Mouse (Mus musculus): ENCODE measurements at regions not wholly inside any gene's neighbourhood (a gene's known extent, or its start where the extent isn't known, plus 50 kb on each side); places are given as distances from the start of the nearest gene placed in this dataset.

DNA sequence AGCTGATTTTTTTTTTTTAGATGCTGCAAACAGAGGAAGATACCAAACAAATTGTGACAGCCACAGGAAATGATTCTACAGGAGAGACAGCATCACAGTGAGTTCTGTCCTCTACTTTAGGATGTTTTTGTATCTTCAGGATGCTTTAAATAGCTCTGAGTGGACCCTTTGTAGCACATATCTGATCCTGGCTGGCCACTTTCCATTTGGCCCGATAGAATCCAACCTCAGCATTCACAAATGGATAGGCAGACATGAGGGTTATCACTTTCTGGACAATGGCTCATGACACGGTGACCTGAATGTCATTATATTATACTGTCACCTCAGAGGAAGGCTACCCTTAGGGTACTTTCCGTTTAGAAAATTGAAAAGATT is 379.3 kb downstream of the Gm10295 start:
- TF ChIP-seq GATA1 (IDR thresholded peaks at IDR 0.05; ENCODE audit: borderline replicate concordance, low read length) = no peak
- no peak for TF ChIP-seq FLI1 (IDR thresholded peaks at IDR 0.05; ENCODE audit: low read length)
- Histone ChIP-seq H3K27me3 (replicated peaks) (no peaks in the 10 kb centered on the region), H3K4me1 (no peaks in the 10 kb centered on the region), H3K36me3 (replicated peaks; ENCODE audit: low read length) (no peaks in the 10 kb centered on the region), H3K4me3 (replicated peaks) (no peak overlapping the region), H3K9me3 (no peaks in the 10 kb centered on the region)

DNA sequence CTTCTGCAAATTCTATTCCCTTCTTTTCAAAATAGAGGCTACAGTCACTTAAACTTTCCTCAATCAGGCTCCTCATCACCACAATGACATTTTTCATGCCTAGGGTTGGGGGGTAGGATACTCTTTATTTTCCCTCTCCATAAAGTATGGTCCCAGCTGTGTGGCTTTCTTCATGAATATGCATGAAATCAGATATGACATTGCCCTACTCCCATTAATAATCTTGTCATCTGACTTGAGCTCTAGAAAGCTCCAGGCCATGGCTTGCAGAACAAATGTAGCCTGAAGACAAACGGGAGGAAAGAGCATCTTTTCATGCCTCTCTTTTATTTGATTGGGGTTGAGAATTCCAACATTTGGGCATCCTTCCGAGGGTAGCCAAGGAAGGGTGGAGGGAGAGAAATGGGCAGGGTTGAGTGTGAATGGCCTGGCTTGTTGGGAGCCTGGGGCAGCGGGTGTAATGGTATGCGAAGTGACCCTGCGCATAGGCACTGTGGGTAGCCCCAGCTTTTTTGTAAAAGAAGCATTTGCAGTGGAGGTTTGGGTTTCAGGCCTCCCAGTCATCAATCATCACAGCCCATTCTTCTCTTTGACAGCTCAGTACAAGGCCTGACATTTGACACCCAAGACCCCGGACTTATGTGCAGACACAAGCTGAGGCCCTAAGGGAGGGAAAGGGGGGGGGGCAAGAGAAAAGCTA is 379.8 kb downstream of the Gm10295 start:
- no peak for TF ChIP-seq FLI1 (IDR thresholded peaks at IDR 0.05; ENCODE audit: low read length)
- TF ChIP-seq GATA1 (IDR thresholded peaks at IDR 0.05; ENCODE audit: borderline replicate concordance, low read length) = no peak
- no peak overlapping the region for H3K4me3 ChIP-seq (replicated peaks)

GRCm38 (mm10) chr7:70952318-70952959 is 398.8 kb downstream of the Gm10295 start:
- Histone ChIP-seq H3K9me3 (no peaks in the 10 kb centered on the region), H3K36me3 (replicated peaks; ENCODE audit: low read length) (no peaks in the 10 kb centered on the region), H3K4me1 (no peaks in the 10 kb centered on the region), H3K27me3 (replicated peaks) (no peaks in the 10 kb centered on the region), H3K4me3 (replicated peaks) (no peak overlapping the region)
- no peak for TF ChIP-seq GATA1 (IDR thresholded peaks at IDR 0.05; ENCODE audit: borderline replicate concordance, low read length)
- TF ChIP-seq FLI1 (IDR thresholded peaks at IDR 0.05; ENCODE audit: low read length) = no peak

More for the DNA sequence above, 379.8 kb downstream of the Gm10295 start:
- no peaks in the 10 kb centered on the region for H3K36me3 ChIP-seq (replicated peaks; ENCODE audit: low read length)
- H3K9me3 ChIP-seq = no peaks in the 10 kb centered on the region
- H3K4me1 ChIP-seq = no peaks in the 10 kb centered on the region
- no peaks in the 10 kb centered on the region for H3K27me3 ChIP-seq (replicated peaks)

GRCm38 (mm10) chr7:70948281-70948680 is 403.0 kb downstream of the Gm10295 start:
- Histone ChIP-seq H3K9me3 (peaks cover 3% of the 10 kb centered on the region; the same call in 1 of the 2 replicates), H3K4me3 (replicated peaks) (no peak overlapping the region), H3K4me1 (no peaks in the 10 kb centered on the region), H3K36me3 (replicated peaks; ENCODE audit: low read length) (no peaks in the 10 kb centered on the region), H3K27me3 (replicated peaks) (no peaks in the 10 kb centered on the region)
- TF ChIP-seq FLI1 (IDR thresholded peaks at IDR 0.05; ENCODE audit: low read length) (no peak), GATA1 (IDR thresholded peaks at IDR 0.05; ENCODE audit: borderline replicate concordance, low read length) (no peak)

- Histone ChIP-seq H3K4me1 (no peaks in the 10 kb centered on the region), H3K4me3 (replicated peaks) (peak overlapping the region; percentile 24), H3K27me3 (replicated peaks) (no peaks in the 10 kb centered on the region), H3K36me3 (replicated peaks; ENCODE audit: low read length) (no peaks in the 10 kb centered on the region), H3K9me3 (peaks cover 3% of the 10 kb centered on the region; the same call in 1 of the 2 replicates)
- TF ChIP-seq GATA1 (IDR thresholded peaks at IDR 0.05; ENCODE audit: borderline replicate concordance, low read length) = no peak
- no peak for TF ChIP-seq FLI1 (IDR thresholded peaks at IDR 0.05; ENCODE audit: low read length)
Observed at GRCm38 (mm10) chr7:70946260-70946659, 405.0 kb downstream of the Gm10295 start.

- Histone ChIP-seq H3K9me3 (peaks cover 18% of the 10 kb centered on the region), H3K4me3 (replicated peaks) (no peak overlapping the region), H3K27me3 (replicated peaks) (no peaks in the 10 kb centered on the region), H3K36me3 (replicated peaks; ENCODE audit: low read length) (no peaks in the 10 kb centered on the region), H3K4me1 (no peaks in the 10 kb centered on the region)
- TF ChIP-seq GATA1 (IDR thresholded peaks at IDR 0.05; ENCODE audit: borderline replicate concordance, low read length) (no peak), FLI1 (IDR thresholded peaks at IDR 0.05; ENCODE audit: low read length) (no peak)
Observed at GRCm38 (mm10) chr7:70930911-70931310, 420.4 kb downstream of the Gm10295 start.

DNA sequence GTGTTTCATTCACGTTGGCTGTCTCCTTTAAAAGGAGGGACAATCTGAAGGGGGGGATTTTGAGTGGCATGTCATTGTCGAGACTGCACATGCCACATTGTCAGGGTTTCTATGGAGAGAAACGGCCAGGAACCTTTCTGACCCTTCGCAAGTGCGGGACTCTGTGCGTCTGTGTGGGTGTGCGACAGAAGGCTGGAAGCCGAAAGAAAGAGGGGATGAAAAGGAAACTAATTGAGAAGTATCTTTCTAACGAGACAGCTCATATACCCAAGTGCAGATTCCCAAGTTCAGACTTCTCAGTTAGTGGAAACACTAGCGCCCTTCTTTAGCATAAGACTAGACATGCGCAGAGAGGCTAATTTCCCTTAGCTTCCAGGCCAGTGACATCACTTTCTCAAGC is 421.4 kb downstream of the Gm10295 start:
- no peaks in the 10 kb centered on the region for H3K4me1 ChIP-seq
- peaks cover 18% of the 10 kb centered on the region for H3K9me3 ChIP-seq
- no peaks in the 10 kb centered on the region for H3K36me3 ChIP-seq (replicated peaks; ENCODE audit: low read length)
- no peak overlapping the region for H3K4me3 ChIP-seq (replicated peaks)
- TF ChIP-seq GATA1 (IDR thresholded peaks at IDR 0.05; ENCODE audit: borderline replicate concordance, low read length) (no peak), FLI1 (IDR thresholded peaks at IDR 0.05; ENCODE audit: low read length) (no peak)
- H3K27me3 ChIP-seq (replicated peaks) = no peaks in the 10 kb centered on the region

DNA sequence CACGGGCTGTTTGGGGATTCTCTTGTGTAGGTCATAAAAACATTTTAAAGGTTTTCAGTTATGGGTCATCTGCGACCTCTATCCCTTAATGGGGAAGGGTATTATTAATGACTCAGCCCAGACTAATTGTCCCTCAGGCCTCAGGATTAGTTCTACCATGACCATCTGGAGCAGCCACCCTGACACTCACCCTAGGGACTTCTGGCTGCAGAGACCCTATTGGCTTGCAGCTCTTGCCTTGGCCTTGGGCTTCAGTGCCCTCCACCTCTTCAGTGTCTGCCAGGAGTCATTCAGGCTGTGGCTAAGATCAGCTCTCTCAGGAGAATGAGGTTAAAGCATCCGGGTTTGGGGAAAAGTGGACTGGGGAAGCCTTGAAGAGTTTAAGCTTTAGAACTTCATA is 423.3 kb downstream of the Gm10295 start:
- no peaks in the 10 kb centered on the region for H3K36me3 ChIP-seq (replicated peaks; ENCODE audit: low read length)
- TF ChIP-seq GATA1 (IDR thresholded peaks at IDR 0.05; ENCODE audit: borderline replicate concordance, low read length) = no peak
- TF ChIP-seq FLI1 (IDR thresholded peaks at IDR 0.05; ENCODE audit: low read length) = no peak
- no peaks in the 10 kb centered on the region for H3K4me1 ChIP-seq
- H3K4me3 ChIP-seq (replicated peaks) = no peak overlapping the region
- no peaks in the 10 kb centered on the region for H3K27me3 ChIP-seq (replicated peaks)
- peaks cover 18% of the 10 kb centered on the region for H3K9me3 ChIP-seq

GRCm38 (mm10) chr7:70917016-70917415 is 434.3 kb downstream of the Gm10295 start:
- Histone ChIP-seq H3K4me1 (no peaks in the 10 kb centered on the region), H3K36me3 (replicated peaks; ENCODE audit: low read length) (no peaks in the 10 kb centered on the region), H3K9me3 (no peaks in the 10 kb centered on the region), H3K4me3 (replicated peaks) (no peak overlapping the region), H3K27me3 (replicated peaks) (no peaks in the 10 kb centered on the region)
- no peak for TF ChIP-seq FLI1 (IDR thresholded peaks at IDR 0.05; ENCODE audit: low read length)

GRCm38 (mm10) chr7:70908921-70909320 is 442.4 kb downstream of the Gm10295 start:
- H3K27me3 ChIP-seq (replicated peaks) = no peaks in the 10 kb centered on the region
- TF ChIP-seq FLI1 (IDR thresholded peaks at IDR 0.05; ENCODE audit: low read length) (no peak), GATA1 (IDR thresholded peaks at IDR 0.05; ENCODE audit: borderline replicate concordance, low read length) (no peak)
- no peaks in the 10 kb centered on the region for H3K36me3 ChIP-seq (replicated peaks; ENCODE audit: low read length)
- H3K4me3 ChIP-seq (replicated peaks) = no peak overlapping the region
- H3K4me1 ChIP-seq = no peaks in the 10 kb centered on the region
- no peaks in the 10 kb centered on the region for H3K9me3 ChIP-seq

Data from megakaryocyte, embryonic 14.5 days (primary cell).